Mouse (Mus musculus) limb, embryonic 13.5 days (tissue): ENCODE measurements at regions not wholly inside any gene's neighbourhood (a gene's known extent, or its start where the extent isn't known, plus 50 kb on each side); places are given as distances from the start of the nearest gene placed in this dataset.

Experiments used
- ATAC-seq: fragments of 200-750 bp; cut with Nextera tagmentation; 2 replicates; pipeline ENCODE4 v1.8.0; 2017; ENCODE audit warnings: low read depth, moderate number of reproducible peaks, moderate TSS enrichment; ENCODE audit not compliant: low FRiP score
- H3K27ac ChIP-seq: fragments of 300-500 bp; sonication (generic); 2 replicates; pipeline ENCODE4 v1.5.1; 2015; ENCODE audit warnings: inconsistent platforms, mild to moderate bottlenecking, moderate library complexity
- H3K27me3 ChIP-seq: fragments of 300-500 bp; sonication (generic); 2 replicates; pipeline ENCODE4 v1.6.1; 2015; ENCODE audit warnings: mild to moderate bottlenecking, inconsistent platforms
- H3K36me3 ChIP-seq: fragments of 300-500 bp; sonication (generic); 2 replicates; pipeline ENCODE4 v1.6.1; 2015; ENCODE audit warnings: inconsistent platforms, mild to moderate bottlenecking, moderate library complexity
- H3K4me1 ChIP-seq: fragments of 300-500 bp; sonication (generic); 2 replicates; pipeline ENCODE4 v1.6.1; 2015; ENCODE audit warnings: inconsistent platforms
- H3K4me2 ChIP-seq: fragments of 300-500 bp; sonication (generic); replicated peaks from 2 replicates; pipeline ENCODE4 v1.6.1; 2015; ENCODE audit warnings: inconsistent platforms, mild to moderate bottlenecking, moderate library complexity
- H3K4me3 ChIP-seq: fragments of 300-500 bp; sonication (generic); 2 replicates; pipeline ENCODE4 v1.5.1; 2015; ENCODE audit warnings: moderate library complexity, mild to moderate bottlenecking, inconsistent platforms
- H3K9ac ChIP-seq: fragments of 300-500 bp; sonication (generic); 2 replicates; pipeline ENCODE4 v1.6.1; 2015; ENCODE audit warnings: mild to moderate bottlenecking, inconsistent platforms
- H3K9me3 ChIP-seq: fragments of 300-500 bp; sonication (generic); 2 replicates; pipeline ENCODE4 v1.6.1; 2016; ENCODE audit warnings: inconsistent platforms
- WGBS: fragments of 180-500 bp; shearing (Covaris S2); methylation state at CpG from one replicate; pipeline ENCODE4 v1.1.7; 2015; 5-methylcytosine and 5-hydroxymethylcytosine counted together

GRCm38 (mm10) chr7:69740495-69740894 lies 626.0 kb downstream of the Nr2f2 start:
- no peak overlapping the region for H3K4me3 ChIP-seq
- no peaks in the 10 kb centered on the region for H3K27me3 ChIP-seq
- H3K4me1 ChIP-seq, result peaks cover 7% of the 10 kb centered on the region; the same call in 1 of the 2 replicates
- 22% methylated on average over 6 of the region's 6 CpGs for WGBS
- no peak for ATAC-seq
- H3K27ac ChIP-seq, result no peak overlapping the region
- H3K9ac ChIP-seq, result no peak overlapping the region
- 0 out of 2 replicates have a peak overlapping the region, but pooled peaks have one; percentile 14 for H3K4me2 ChIP-seq
- no peaks in the 10 kb centered on the region for H3K36me3 ChIP-seq
- no peaks in the 10 kb centered on the region for H3K9me3 ChIP-seq

DNA sequence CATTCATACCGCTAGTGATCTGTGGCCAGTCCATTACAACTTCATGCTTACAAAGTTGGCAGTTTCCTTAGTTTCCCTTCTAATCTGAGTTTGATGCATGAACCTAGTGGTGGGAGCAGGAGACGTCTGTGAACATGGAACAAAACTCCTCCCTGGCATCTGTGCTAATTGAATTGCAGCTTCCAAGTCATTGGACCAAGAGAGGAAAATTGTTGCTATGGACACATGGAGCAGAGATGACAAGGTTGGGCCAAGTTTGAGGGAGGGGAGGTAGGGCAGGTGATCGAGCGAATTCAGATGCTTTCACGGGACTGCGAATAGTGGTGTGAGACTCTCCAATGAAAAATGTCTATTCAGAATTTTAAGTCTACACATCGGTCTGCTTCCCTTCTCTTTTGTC lies 627.5 kb downstream of the Nr2f2 start:
- ATAC-seq, result no peak
- Histone ChIP-seq H3K27ac (no peak overlapping the region), H3K9ac (no peak overlapping the region), H3K4me2 (no peak overlapping the region), H3K36me3 (no peaks in the 10 kb centered on the region), H3K9me3 (no peaks in the 10 kb centered on the region), H3K4me3 (no peak overlapping the region), H3K4me1 (peaks cover 7% of the 10 kb centered on the region; the same call in 1 of the 2 replicates), H3K27me3 (no peaks in the 10 kb centered on the region)
- 90% methylated on average over 7 of the region's 7 CpGs for WGBS

DNA sequence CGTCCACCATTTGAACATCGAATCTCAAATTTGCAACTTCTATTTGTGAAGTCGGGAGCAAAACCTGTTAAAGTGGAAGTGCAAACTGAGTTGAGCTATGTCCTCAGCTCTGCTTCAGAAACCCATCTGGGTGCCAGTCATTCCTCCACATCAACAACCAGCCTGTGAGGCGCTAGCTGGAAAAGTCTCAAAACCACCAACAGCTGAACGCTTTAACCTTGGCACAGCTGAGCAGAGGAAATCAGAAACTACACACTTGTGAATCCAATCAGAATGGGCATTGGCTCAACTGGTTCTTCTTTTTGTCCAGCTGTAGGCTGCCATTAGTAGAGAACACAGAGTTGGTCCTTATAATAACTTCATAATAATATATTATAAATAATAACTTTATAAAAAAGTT lies 651.5 kb downstream of the Nr2f2 start:
- no peaks in the 10 kb centered on the region for H3K9me3 ChIP-seq
- H3K9ac ChIP-seq, result no peak overlapping the region
- H3K27ac ChIP-seq, result no peak overlapping the region
- no peaks in the 10 kb centered on the region for H3K36me3 ChIP-seq
- H3K4me1 ChIP-seq, result no peaks in the 10 kb centered on the region
- no peak overlapping the region for H3K4me3 ChIP-seq
- 83% methylated on average over 5 of the region's 5 CpGs for WGBS
- no peak overlapping the region for H3K4me2 ChIP-seq
- H3K27me3 ChIP-seq, result no peaks in the 10 kb centered on the region
- no peak for ATAC-seq

- Histone ChIP-seq H3K9me3 (no peaks in the 10 kb centered on the region), H3K27ac (no peak overlapping the region), H3K4me1 (no peaks in the 10 kb centered on the region), H3K36me3 (no peaks in the 10 kb centered on the region), H3K9ac (no peak overlapping the region), H3K4me3 (no peak overlapping the region), H3K27me3 (no peaks in the 10 kb centered on the region), H3K4me2 (no peak overlapping the region)
- WGBS, result 68% methylated on average over 1 of the region's 1 CpGs
- no peak for ATAC-seq
These were observed 696.3 kb downstream of the Nr2f2 start for GRCm38 (mm10) chr7:69670211-69670610.

DNA sequence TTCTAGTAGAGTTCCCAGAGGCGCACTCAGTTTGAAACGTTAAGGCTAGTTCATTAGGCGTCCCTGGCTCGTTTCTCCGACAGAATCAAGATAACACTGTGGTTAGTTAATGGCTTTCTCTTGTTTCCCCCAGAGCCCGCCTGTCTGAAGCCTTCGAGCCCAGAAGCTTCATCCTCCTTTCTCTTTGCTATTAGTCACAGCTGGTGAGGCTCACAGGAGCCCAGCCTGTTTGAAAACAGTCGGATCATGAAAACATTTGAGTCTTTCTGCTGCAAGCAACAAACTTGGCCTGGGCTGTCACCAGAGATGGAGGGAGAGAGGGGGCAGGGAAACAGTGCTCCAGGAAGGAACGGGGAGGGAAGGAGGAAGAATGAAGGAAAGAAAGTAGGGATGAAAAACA lies 711.0 kb downstream of the Nr2f2 start:
- Histone ChIP-seq H3K9me3 (no peaks in the 10 kb centered on the region), H3K36me3 (no peaks in the 10 kb centered on the region), H3K27me3 (no peaks in the 10 kb centered on the region; the same call in none of the 2 replicates), H3K4me1 (0 out of 2 replicates have a peak, but pooled peaks cover 4% of the 10 kb centered on the region), H3K27ac (no peak overlapping the region), H3K4me3 (no peak overlapping the region), H3K9ac (no peak overlapping the region), H3K4me2 (0 out of 2 replicates have a peak overlapping the region, but pooled peaks have one; percentile 7)
- no peak for ATAC-seq
- 12% methylated on average over 9 of the region's 9 CpGs for WGBS

DNA sequence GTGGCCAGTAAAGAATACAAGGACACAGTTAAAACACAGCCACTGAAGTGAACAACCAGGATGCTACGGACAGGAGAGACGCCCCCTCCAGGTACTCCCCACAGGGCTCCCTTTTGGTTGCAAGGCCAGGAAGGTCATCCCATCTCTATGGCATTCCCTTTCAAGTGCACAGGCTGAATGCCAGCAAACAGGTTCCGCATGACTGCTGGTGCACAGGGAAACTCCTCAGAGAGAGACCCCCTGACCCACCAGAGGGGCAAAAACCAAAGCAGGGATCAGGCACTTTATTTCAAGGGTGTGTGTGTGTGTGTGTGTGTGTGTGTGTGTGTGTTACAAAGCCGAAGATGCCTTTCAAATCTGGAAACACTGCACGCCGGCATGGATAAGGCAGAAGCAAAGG lies 721.1 kb downstream of the Nr2f2 start:
- no peaks in the 10 kb centered on the region for H3K9me3 ChIP-seq
- ATAC-seq, result no peak
- H3K27ac ChIP-seq, result no peak overlapping the region
- no peaks in the 10 kb centered on the region for H3K27me3 ChIP-seq
- no peaks in the 10 kb centered on the region for H3K36me3 ChIP-seq
- no peaks in the 10 kb centered on the region for H3K4me1 ChIP-seq
- no peak overlapping the region for H3K9ac ChIP-seq
- H3K4me3 ChIP-seq, result no peak overlapping the region
- no peak overlapping the region for H3K4me2 ChIP-seq
- WGBS, result 73% methylated on average over 6 of the region's 6 CpGs

- Histone ChIP-seq H3K27me3 (no peaks in the 10 kb centered on the region), H3K36me3 (no peaks in the 10 kb centered on the region), H3K9ac (no peak overlapping the region), H3K27ac (no peak overlapping the region), H3K9me3 (no peaks in the 10 kb centered on the region), H3K4me2 (no peak overlapping the region), H3K4me3 (no peak overlapping the region), H3K4me1 (no peaks in the 10 kb centered on the region)
- no peak for ATAC-seq
- 58% methylated on average over 9 of the region's 9 CpGs for WGBS
These were observed 724.9 kb downstream of the Nr2f2 start for GRCm38 (mm10) chr7:69641652-69642051.

GRCm38 (mm10) chr7:69599866-69600265 lies 766.7 kb downstream of the Nr2f2 start:
- Histone ChIP-seq H3K36me3 (no peaks in the 10 kb centered on the region), H3K9ac (no peak overlapping the region), H3K27ac (no peak overlapping the region), H3K4me1 (no peaks in the 10 kb centered on the region), H3K4me3 (no peak overlapping the region), H3K27me3 (no peaks in the 10 kb centered on the region), H3K9me3 (no peaks in the 10 kb centered on the region), H3K4me2 (no peak overlapping the region)
- 74% methylated on average over 3 of the region's 3 CpGs for WGBS
- ATAC-seq, result no peak

DNA sequence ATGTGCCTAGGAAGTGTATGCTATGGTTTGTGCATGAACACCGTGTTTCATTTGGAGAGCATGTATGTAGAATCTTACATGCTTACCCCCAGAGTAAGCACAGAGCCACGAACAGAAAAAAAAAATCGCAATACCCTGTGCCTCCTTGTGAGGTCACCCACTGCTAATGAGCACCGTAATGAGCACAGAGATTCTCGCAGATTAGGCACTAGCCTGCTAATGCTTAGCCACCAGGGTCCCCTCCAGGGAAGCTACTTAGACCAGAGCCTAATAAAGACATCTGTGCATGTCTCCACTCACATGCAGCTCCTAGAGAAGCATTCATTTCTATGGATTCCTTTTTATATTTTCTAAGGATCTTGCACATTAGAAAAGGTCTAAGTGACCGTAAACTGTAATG lies 780.8 kb downstream of the Nr2f2 start:
- Histone ChIP-seq H3K4me2 (no peak overlapping the region), H3K27ac (no peak overlapping the region), H3K4me3 (no peak overlapping the region), H3K36me3 (no peaks in the 10 kb centered on the region), H3K9me3 (no peaks in the 10 kb centered on the region), H3K27me3 (0 out of 2 replicates have a peak, but pooled peaks cover 3% of the 10 kb centered on the region), H3K4me1 (peaks cover 16% of the 10 kb centered on the region), H3K9ac (no peak overlapping the region)
- ATAC-seq, result no peak
- 33% methylated on average over 6 of the region's 6 CpGs for WGBS

- no peak for ATAC-seq
- no peaks in the 10 kb centered on the region for H3K9me3 ChIP-seq
- H3K36me3 ChIP-seq, result no peaks in the 10 kb centered on the region
- no peak overlapping the region for H3K4me3 ChIP-seq
- H3K4me2 ChIP-seq, result no peak overlapping the region
- H3K9ac ChIP-seq, result no peak overlapping the region
- 59% methylated on average over 4 of the region's 4 CpGs for WGBS
- H3K27me3 ChIP-seq, result 0 out of 2 replicates have a peak, but pooled peaks cover 3% of the 10 kb centered on the region
- peaks cover 16% of the 10 kb centered on the region for H3K4me1 ChIP-seq
- H3K27ac ChIP-seq, result no peak overlapping the region
These were observed 781.4 kb downstream of the Nr2f2 start for GRCm38 (mm10) chr7:69585131-69585530.

- peaks cover 16% of the 10 kb centered on the region for H3K4me1 ChIP-seq
- H3K4me2 ChIP-seq, result no peak overlapping the region
- no peaks in the 10 kb centered on the region for H3K9me3 ChIP-seq
- ATAC-seq, result no peak
- H3K27me3 ChIP-seq, result peaks cover 5% of the 10 kb centered on the region
- H3K27ac ChIP-seq, result no peak overlapping the region
- no peaks in the 10 kb centered on the region for H3K36me3 ChIP-seq
- H3K4me3 ChIP-seq, result no peak overlapping the region
- WGBS, result 47% methylated on average over 2 of the region's 2 CpGs
- H3K9ac ChIP-seq, result no peak overlapping the region
These were observed 782.0 kb downstream of the Nr2f2 start for GRCm38 (mm10) chr7:69584516-69584915.

DNA sequence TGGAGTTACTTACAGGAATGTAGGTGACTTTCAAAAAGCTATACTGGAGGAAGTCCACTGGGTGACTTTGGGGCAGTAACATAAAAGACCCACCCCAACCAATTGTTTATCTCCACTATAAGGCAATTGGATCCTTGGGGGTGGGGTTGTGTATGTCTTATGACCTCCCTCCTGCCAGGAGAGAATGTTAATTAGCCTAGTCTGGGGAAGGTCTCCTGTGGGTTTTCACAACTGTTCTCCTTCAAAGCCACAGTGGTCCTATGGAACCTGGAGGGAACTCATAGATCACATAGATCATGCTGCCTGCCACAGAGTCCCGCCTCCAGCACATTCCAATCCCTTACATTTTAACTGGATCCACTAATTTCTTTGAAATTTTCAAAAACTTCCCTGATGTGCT lies 782.6 kb downstream of the Nr2f2 start:
- H3K4me1 ChIP-seq, result peaks cover 16% of the 10 kb centered on the region
- no peak overlapping the region for H3K9ac ChIP-seq
- no peak overlapping the region for H3K4me3 ChIP-seq
- H3K27me3 ChIP-seq, result peaks cover 9% of the 10 kb centered on the region
- H3K4me2 ChIP-seq, result no peak overlapping the region
- H3K9me3 ChIP-seq, result no peaks in the 10 kb centered on the region
- 19% methylated on average over 1 of the region's 1 CpGs for WGBS
- H3K36me3 ChIP-seq, result no peaks in the 10 kb centered on the region
- H3K27ac ChIP-seq, result no peak overlapping the region
- ATAC-seq, result no peak

GRCm38 (mm10) chr7:69581668-69582067 lies 784.9 kb downstream of the Nr2f2 start:
- 56% methylated on average over 6 of the region's 6 CpGs for WGBS
- Histone ChIP-seq H3K27me3 (peaks cover 6% of the 10 kb centered on the region), H3K4me1 (peaks cover 16% of the 10 kb centered on the region), H3K9me3 (no peaks in the 10 kb centered on the region), H3K9ac (no peak overlapping the region), H3K4me2 (no peak overlapping the region), H3K27ac (no peak overlapping the region), H3K4me3 (no peak overlapping the region), H3K36me3 (no peaks in the 10 kb centered on the region)
- ATAC-seq, result no peak
